Mouse (Mus musculus): Measurements from ENCODE around the gene Ddx24.

Gene Ddx24

GRCm38 (mm10) chr12:103389348-103389727, 36.3 kb downstream of the Ddx24 start:
- DNase-seq: no peak

GRCm38 (mm10) chr12:103388505-103389347, 36.9 kb downstream of the Ddx24 start, which contains the start of gene Otub2:
Gene Otub2, plus strand, starts transcription at chr12:103388682.
- DNase-seq: peak; percentile 98

- no peak for DNase-seq
Measured at GRCm38 (mm10) chr12:103380226-103380625, 45.4 kb downstream of the Ddx24 start.

- DNase-seq: no peak
Measured at GRCm38 (mm10) chr12:103376774-103377173, 48.9 kb downstream of the Ddx24 start.

- DNase-seq: no peak
Measured at GRCm38 (mm10) chr12:103376124-103376523, 49.5 kb downstream of the Ddx24 start.

- DNase-seq: no peak
Measured at GRCm38 (mm10) chr12:103373530-103374236, 51.9 kb downstream of the Ddx24 start.

GRCm38 (mm10) chr12:103371711-103372110, 53.9 kb downstream of the Ddx24 start:
- peak; percentile 68 to 71 for DNase-seq

- DNase-seq: no peak
Measured at GRCm38 (mm10) chr12:103370861-103371260, 54.8 kb downstream of the Ddx24 start.

GRCm38 (mm10) chr12:103368777-103369176, 56.9 kb downstream of the Ddx24 start:
- DNase-seq: no peak

- DNase-seq: no peak
Measured at GRCm38 (mm10) chr12:103368326-103368669, 57.3 kb downstream of the Ddx24 start.

GRCm38 (mm10) chr12:103367620-103368325, 57.9 kb downstream of the Ddx24 start:
- DNase-seq: peak; percentile 89

GRCm38 (mm10) chr12:103367171-103367570, 58.5 kb downstream of the Ddx24 start:
- DNase-seq: no peak

- no peak for DNase-seq
Measured at GRCm38 (mm10) chr12:103362336-103362735, 63.3 kb downstream of the Ddx24 start.

GRCm38 (mm10) chr12:103361539-103362307, 63.9 kb downstream of the Ddx24 start:
- DNase-seq: no peak

GRCm38 (mm10) chr12:103360812-103361211, 64.8 kb downstream of the Ddx24 start:
- DNase-seq: no peak

GRCm38 (mm10) chr12:103358951-103359801, 66.5 kb downstream of the Ddx24 start:
- no peak for DNase-seq

GRCm38 (mm10) chr12:103358216-103358615, 67.4 kb downstream of the Ddx24 start:
- DNase-seq: no peak

Data from kidney, postnatal 4 days (tissue).